Mouse (Mus musculus): Measurements from ENCODE around the gene Gm21586. TPM values are rescaled to one million over a fixed set of nuclear protein-coding genes. Genes with fewer than 3 reads are reported as not detected.
"Not testable (repeated sequence)": the region's sequence is repeated elsewhere in the genome, so short reads cannot be mapped to it uniquely, and the experiment has no call there.

Gm21586 gene
- polyA plus RNA-seq (2014; fragmentation: Nextera tagmentation; extraction: Ambion mirVana) = not detected in 2 replicates

DNA sequence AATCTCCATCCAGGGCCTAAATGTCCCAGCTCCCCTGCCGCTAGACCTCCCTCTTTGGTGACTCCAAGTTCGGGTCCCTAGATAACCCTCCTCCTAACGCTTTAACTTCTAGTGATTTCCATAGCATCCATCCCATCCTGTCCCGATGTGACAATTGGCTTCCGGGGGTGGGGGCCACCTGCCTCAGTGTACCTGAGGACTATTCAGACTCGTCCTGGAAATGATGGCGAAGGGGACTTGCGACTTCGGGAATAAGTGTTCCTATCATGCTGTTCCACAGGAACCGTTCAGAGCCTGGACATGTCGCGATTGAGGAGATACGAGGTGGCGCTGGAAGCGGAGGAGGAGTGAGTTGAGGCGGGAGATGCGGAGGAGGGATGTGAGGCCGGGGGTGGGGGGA is at the start of gene Gm21586:
Gene Gm21586 (plus strand): TSS at position 301 of the 400 bp plus-strand sequence.
- not testable (repeated sequence) for H3K4me3 ChIP-seq (ENCODE audit: low read depth, low read length); H3K4me1 ChIP-seq (ENCODE audit: control insufficient read depth, insufficient read depth, low read length); H3K9me3 ChIP-seq (ENCODE audit: control insufficient read depth, low read length); H3K9ac ChIP-seq (replicated peaks; ENCODE audit: low read depth, low read length); H3K4me2 ChIP-seq (ENCODE audit: low read depth, low read length); H3K27me3 ChIP-seq (ENCODE audit: control insufficient read depth, insufficient read depth, low read length); ATAC-seq (ENCODE audit: low read depth); H3K27ac ChIP-seq (ENCODE audit: low read depth, low read length); H3K36me3 ChIP-seq (ENCODE audit: control insufficient read depth, insufficient read depth, low read length)
- no CpG with 5 or more reads among the region's 18 CpGs for WGBS

DNA sequence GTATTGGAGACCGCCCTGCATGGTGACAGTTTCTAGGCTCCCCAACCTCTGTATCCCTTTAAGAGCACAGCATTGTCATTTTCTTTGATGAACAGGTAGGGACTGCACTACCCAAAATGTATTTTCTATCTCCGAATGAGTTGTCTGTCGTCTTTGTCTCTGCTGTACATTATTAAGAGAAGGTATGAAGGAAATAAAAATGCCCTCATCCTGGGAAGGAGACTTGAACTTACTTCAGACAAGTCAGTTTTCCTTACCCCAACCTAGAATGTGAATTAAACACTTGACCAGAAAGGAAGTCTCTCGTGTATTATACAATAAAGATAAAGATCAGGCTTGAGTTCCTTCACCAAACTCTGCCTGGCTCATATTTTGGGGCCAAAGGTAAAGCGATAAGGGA is 27.3 kb downstream of the Gm21586 start, which contains the start of gene Gm2163:
Gene Gm2163 (plus strand): TSS at position 301 of the 400 bp plus-strand sequence.
- not testable (repeated sequence) for H3K27me3 ChIP-seq (ENCODE audit: control insufficient read depth, insufficient read depth, low read length); H3K4me3 ChIP-seq (ENCODE audit: low read depth, low read length); H3K9me3 ChIP-seq (ENCODE audit: control insufficient read depth, low read length); H3K27ac ChIP-seq (ENCODE audit: low read depth, low read length); H3K36me3 ChIP-seq (ENCODE audit: control insufficient read depth, insufficient read depth, low read length); ATAC-seq (ENCODE audit: low read depth); H3K9ac ChIP-seq (replicated peaks; ENCODE audit: low read depth, low read length); H3K4me2 ChIP-seq (ENCODE audit: low read depth, low read length); H3K4me1 ChIP-seq (ENCODE audit: control insufficient read depth, insufficient read depth, low read length)
- WGBS = no CpG with 5 or more reads among the region's 5 CpGs

Other genes starting within 250 kb of the Gm21586 start
- 0.20 TPM in 1 of 2 replicates, not detected in the other for gene Gm10600, start 198.7 kb upstream of the Gm21586 start, polyA plus RNA-seq (2014; fragmentation: Nextera tagmentation; extraction: Ambion mirVana)
- not detected in 2 replicates for gene Ccl21b, start 183.6 kb upstream of the Gm21586 start, polyA plus RNA-seq (2014; fragmentation: Nextera tagmentation; extraction: Ambion mirVana)
- not detected in 2 replicates for gene Gm21953, start 145.1 kb upstream of the Gm21586 start, polyA plus RNA-seq (2014; fragmentation: Nextera tagmentation; extraction: Ambion mirVana)
- not detected in 2 replicates for gene Fam205a3, start 121.0 kb upstream of the Gm21586 start, polyA plus RNA-seq (2014; fragmentation: Nextera tagmentation; extraction: Ambion mirVana)
- gene Gm2163, start 27.4 kb downstream of the Gm21586 start, polyA plus RNA-seq (2014; fragmentation: Nextera tagmentation; extraction: Ambion mirVana) = 0.12 and 0.67 TPM in 2 replicates
- gene Fam205a2, start 88.8 kb downstream of the Gm21586 start, polyA plus RNA-seq (2014; fragmentation: Nextera tagmentation; extraction: Ambion mirVana) = not detected in 2 replicates
- not detected in 2 replicates for gene Gm10591, start 172.8 kb downstream of the Gm21586 start, polyA plus RNA-seq (2014; fragmentation: Nextera tagmentation; extraction: Ambion mirVana)
- not detected in 2 replicates for gene Gm2564, start 190.3 kb downstream of the Gm21586 start, polyA plus RNA-seq (2014; fragmentation: Nextera tagmentation; extraction: Ambion mirVana)
- not detected in 2 replicates for gene Ccl27b, start 215.9 kb downstream of the Gm21586 start, polyA plus RNA-seq (2014; fragmentation: Nextera tagmentation; extraction: Ambion mirVana)
- not detected in 2 replicates for gene Il11ra2, start 222.5 kb downstream of the Gm21586 start, polyA plus RNA-seq (2014; fragmentation: Nextera tagmentation; extraction: Ambion mirVana)

Measured in neural tube, embryonic 14.5 days (tissue).